Mouse (Mus musculus) hindbrain, embryonic 11.5 days (tissue): ENCODE results near the gene Katnal1. TPM values are rescaled to one million over a fixed set of nuclear protein-coding genes. Genes with fewer than 3 reads are reported as not detected.

Experiments
- ATAC-seq: fragments of 200-750 bp; cut with Nextera tagmentation; 2 replicates; pipeline ENCODE4 v1.8.0; 2017; ENCODE audit warnings: mild to moderate bottlenecking, moderate TSS enrichment, moderate library complexity; ENCODE audit not compliant: low FRiP score
- DNase-seq: peaks from one replicate; pipeline ENCODE4 v3.0.0-alpha.2; 2015; ENCODE audit warnings: low spot score
- H3K27ac ChIP-seq: fragments of 300-500 bp; sonication (generic); 2 replicates; pipeline ENCODE4 v1.5.1; 2014; ENCODE audit warnings: mild to moderate bottlenecking, low read depth, low read length
- H3K27me3 ChIP-seq: fragments of 300-500 bp; sonication (generic); 2 replicates; pipeline ENCODE4 v1.6.1; 2014; ENCODE audit warnings: mild to moderate bottlenecking, low read length, moderate library complexity, mixed read lengths; ENCODE audit not compliant: control insufficient read depth, insufficient read depth
- H3K36me3 ChIP-seq: fragments of 300-500 bp; sonication (generic); 2 replicates; pipeline ENCODE4 v1.6.1; 2014; ENCODE audit warnings: mild to moderate bottlenecking, low read length, moderate library complexity, mixed read lengths; ENCODE audit not compliant: control insufficient read depth, insufficient read depth
- H3K4me1 ChIP-seq: fragments of 300-500 bp; sonication (generic); replicated peaks from 2 replicates; pipeline ENCODE4 v1.6.1; 2014; ENCODE audit warnings: low read length, mixed read lengths; ENCODE audit not compliant: control insufficient read depth, insufficient read depth
- H3K4me2 ChIP-seq: fragments of 300-500 bp; sonication (generic); replicated peaks from 2 replicates; pipeline ENCODE4 v1.6.1; 2014; ENCODE audit warnings: mild to moderate bottlenecking, low read depth, low read length
- H3K4me3 ChIP-seq: fragments of 300-500 bp; sonication (generic); 2 replicates; pipeline ENCODE4 v1.5.1; 2014; ENCODE audit warnings: low read depth, low read length
- H3K9ac ChIP-seq: fragments of 300-500 bp; sonication (generic); 2 replicates; pipeline ENCODE4 v1.6.1; 2014; ENCODE audit warnings: low read depth, low read length
- H3K9me3 ChIP-seq: fragments of 300-500 bp; sonication (generic); 2 replicates; pipeline ENCODE4 v1.6.1; 2016; ENCODE audit warnings: low read length; ENCODE audit not compliant: control insufficient read depth
- WGBS: fragments of 180-500 bp; shearing (Covaris S2); extraction: QIAGEN DNeasy Blood & Tissue Kit; methylation state at CpG from one replicate; pipeline ENCODE4 v1.1.7; 2014; 5-methylcytosine and 5-hydroxymethylcytosine counted together
- polyA plus RNA-seq: library from polyadenylated mRNA; unstranded; fragments of >200 nt; fragmentation: Nextera tagmentation; extraction: Ambion mirVana; gene quantifications from 2 replicates; pipeline ENCODE4 v1.2.1, GENCODE M21; 2014

The Katnal1 gene
- polyA plus RNA-seq, 1 experiment from 2014 or later, result 32.1 TPM

DNA sequence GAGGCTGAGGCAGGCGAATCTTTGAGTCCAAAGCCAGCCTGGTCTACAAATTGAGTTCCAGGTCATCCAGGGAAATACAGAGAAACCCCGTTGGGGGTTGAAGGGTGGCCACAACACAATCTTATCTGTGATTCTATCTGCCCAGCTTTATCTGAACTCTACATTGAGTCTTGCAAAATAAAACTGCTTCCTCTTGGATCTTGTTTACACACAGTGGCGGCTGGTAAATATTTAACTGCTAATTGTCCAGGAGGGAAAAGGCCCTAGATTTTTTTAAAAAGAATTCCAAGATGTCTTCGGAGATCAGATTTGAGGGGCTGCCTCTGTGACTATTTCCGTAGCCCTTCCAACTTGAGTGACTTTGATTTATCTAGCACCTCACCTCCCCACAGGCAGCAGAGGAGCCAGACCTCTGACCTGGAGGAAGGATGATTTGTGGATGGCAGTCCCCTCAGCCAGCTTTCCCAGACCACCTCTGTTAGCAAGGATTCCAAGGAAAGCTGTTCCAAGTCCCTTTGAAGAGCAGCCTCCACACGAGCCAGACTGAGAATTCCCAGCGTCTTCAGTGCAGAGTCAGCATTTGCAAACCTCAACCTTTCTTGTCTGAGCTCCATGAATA, 39.9 kb upstream of the Katnal1 start:
- H3K27me3 ChIP-seq, result no peaks in the 10 kb centered on the region
- ATAC-seq (no peak), DNase-seq (no peak)
- H3K4me2 ChIP-seq, result no peak overlapping the region
- no peak overlapping the region for H3K4me3 ChIP-seq
- H3K27ac ChIP-seq, result no peak overlapping the region
- 67% methylated on average over 7 of the region's 7 CpGs for WGBS
- no peaks in the 10 kb centered on the region for H3K36me3 ChIP-seq
- H3K9me3 ChIP-seq, result no peaks in the 10 kb centered on the region
- no peak overlapping the region for H3K9ac ChIP-seq
- 0 out of 2 replicates have a peak, but pooled peaks cover 3% of the 10 kb centered on the region for H3K4me1 ChIP-seq

- no peak overlapping the region for H3K9ac ChIP-seq
- H3K9me3 ChIP-seq, result no peaks in the 10 kb centered on the region
- DNase-seq (no peak), ATAC-seq (no peak)
- no peaks in the 10 kb centered on the region for H3K27me3 ChIP-seq
- 74% methylated on average over 5 of the region's 5 CpGs for WGBS
- H3K4me3 ChIP-seq, result no peak overlapping the region
- no peak overlapping the region for H3K27ac ChIP-seq
- H3K36me3 ChIP-seq, result no peaks in the 10 kb centered on the region
- no peak overlapping the region for H3K4me2 ChIP-seq
- H3K4me1 ChIP-seq, result 0 out of 2 replicates have a peak, but pooled peaks cover 3% of the 10 kb centered on the region
Observed at GRCm38 (mm10) chr5:148968179-148968578, 39.1 kb upstream of the Katnal1 start.

DNA sequence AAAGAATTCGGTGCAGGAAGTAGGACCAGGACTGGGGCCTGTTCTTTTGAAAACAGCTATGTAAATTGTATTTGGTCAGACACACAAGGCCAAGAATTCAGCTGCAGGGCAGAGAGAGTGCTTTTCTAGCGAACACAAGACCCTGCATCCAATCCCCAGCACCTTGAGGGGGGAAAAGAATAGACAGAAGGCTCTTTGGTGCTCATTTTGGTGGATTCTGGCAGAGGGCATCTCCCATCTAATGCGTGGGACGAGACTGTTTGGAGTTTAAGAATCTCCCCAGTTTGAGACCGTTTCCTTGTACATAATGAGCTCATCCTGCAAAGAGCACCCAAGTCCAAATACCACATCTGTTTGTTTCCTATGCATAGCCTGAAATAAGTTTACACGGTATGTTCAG, 37.3 kb upstream of the Katnal1 start:
- Histone ChIP-seq H3K4me3 (no peak overlapping the region), H3K9me3 (no peaks in the 10 kb centered on the region), H3K27ac (no peak overlapping the region), H3K36me3 (no peaks in the 10 kb centered on the region), H3K4me2 (no peak overlapping the region), H3K4me1 (no peaks in the 10 kb centered on the region), H3K27me3 (no peaks in the 10 kb centered on the region), H3K9ac (no peak overlapping the region)
- ATAC-seq (no peak), DNase-seq (no peak)
- WGBS, result 75% methylated on average over 6 of the region's 6 CpGs

- DNase-seq (no peak), ATAC-seq (no peak)
- no peak overlapping the region for H3K4me3 ChIP-seq
- no peak overlapping the region for H3K9ac ChIP-seq
- H3K36me3 ChIP-seq, result no peaks in the 10 kb centered on the region
- H3K27ac ChIP-seq, result no peak overlapping the region
- no peaks in the 10 kb centered on the region for H3K27me3 ChIP-seq
- H3K9me3 ChIP-seq, result no peaks in the 10 kb centered on the region
- H3K4me2 ChIP-seq, result no peak overlapping the region
- no peaks in the 10 kb centered on the region for H3K4me1 ChIP-seq
- 37% methylated on average over 13 of the region's 13 CpGs for WGBS
Observed at GRCm38 (mm10) chr5:148965691-148966333, 36.7 kb upstream of the Katnal1 start.

DNA sequence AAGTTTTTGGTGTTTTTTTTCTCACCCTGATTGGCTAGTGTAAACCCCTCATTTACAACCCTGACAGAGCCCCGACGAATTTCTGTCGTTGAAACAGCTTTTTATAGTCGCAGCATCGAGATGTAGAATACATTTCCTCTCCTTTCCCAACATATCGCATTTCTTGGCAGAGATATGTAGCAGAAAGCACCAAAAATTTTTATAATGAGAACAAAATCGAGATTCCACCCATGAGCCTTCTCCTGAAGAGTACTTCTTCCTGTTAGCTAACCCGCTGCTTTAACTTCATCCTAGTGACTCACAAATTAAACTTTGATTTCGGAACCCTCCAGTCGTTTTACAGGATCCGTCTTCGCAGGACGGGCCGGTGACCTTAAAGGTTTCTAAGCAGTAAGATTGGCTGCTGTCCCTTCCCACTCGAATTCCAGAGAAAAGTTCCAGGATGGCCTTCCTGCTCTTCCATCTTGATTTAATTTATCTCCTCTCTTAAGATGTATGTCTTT, 36.0 kb upstream of the Katnal1 start:
- Histone ChIP-seq H3K27ac (no peak overlapping the region), H3K4me2 (no peak overlapping the region), H3K36me3 (no peaks in the 10 kb centered on the region), H3K4me1 (no peaks in the 10 kb centered on the region; the same call in 1 of the 2 replicates), H3K4me3 (no peak overlapping the region), H3K9ac (no peak overlapping the region), H3K9me3 (no peaks in the 10 kb centered on the region), H3K27me3 (no peaks in the 10 kb centered on the region)
- no peak for ATAC-seq
- WGBS, result 80% methylated on average over 15 of the region's 15 CpGs
- no peak for DNase-seq

DNA sequence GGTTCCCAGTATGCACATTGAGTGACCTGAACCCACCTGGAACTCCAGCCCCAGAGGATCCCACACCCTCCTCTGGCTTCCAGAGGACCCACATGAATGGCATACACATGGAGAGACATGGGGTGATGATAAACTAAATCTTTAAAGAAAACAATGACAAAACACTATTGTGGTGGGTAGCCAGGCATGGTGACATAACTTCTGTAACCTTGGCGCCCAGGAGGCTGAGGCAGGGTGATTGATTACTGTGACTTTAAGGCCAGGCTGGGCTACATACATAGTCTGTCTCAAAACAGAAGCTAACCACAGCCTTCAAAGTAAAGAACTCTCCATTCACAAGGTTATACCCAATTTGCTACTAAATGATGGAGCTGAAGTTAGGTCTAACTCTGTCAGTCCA, 35.1 kb upstream of the Katnal1 start:
- no peak overlapping the region for H3K4me3 ChIP-seq
- H3K4me2 ChIP-seq, result no peak overlapping the region
- peaks cover 1% of the 10 kb centered on the region for H3K4me1 ChIP-seq
- ATAC-seq (no peak), DNase-seq (no peak)
- 64% methylated on average over 1 of the region's 1 CpGs for WGBS
- no peak overlapping the region for H3K27ac ChIP-seq
- no peak overlapping the region for H3K9ac ChIP-seq
- H3K36me3 ChIP-seq, result no peaks in the 10 kb centered on the region
- no peaks in the 10 kb centered on the region for H3K9me3 ChIP-seq
- H3K27me3 ChIP-seq, result no peaks in the 10 kb centered on the region

DNA sequence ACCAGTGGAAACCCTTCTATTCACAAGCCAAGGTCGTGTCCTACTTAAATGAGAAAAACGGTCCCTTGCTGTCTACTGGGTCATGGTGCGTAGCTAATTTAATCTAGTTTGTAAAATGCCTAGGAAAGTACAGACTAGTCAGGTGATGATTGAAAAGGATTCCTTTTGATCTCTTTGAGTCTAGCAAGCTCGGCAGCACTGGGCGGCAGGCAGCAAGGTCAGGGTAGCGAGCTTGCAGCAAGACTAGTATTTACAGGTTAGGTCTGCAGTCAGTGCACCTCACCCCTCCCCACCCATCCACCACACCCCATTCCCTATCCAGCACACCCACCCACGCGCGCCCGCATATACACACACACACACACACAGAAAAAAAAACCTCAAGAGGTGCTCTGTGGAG, 31.1 kb upstream of the Katnal1 start:
- H3K9me3 ChIP-seq, result no peaks in the 10 kb centered on the region
- H3K36me3 ChIP-seq, result no peaks in the 10 kb centered on the region
- WGBS, result 53% methylated on average over 10 of the region's 10 CpGs
- H3K4me2 ChIP-seq, result no peak overlapping the region
- H3K9ac ChIP-seq, result no peak overlapping the region
- no peak for ATAC-seq
- DNase-seq, result no peak
- H3K27ac ChIP-seq, result no peak overlapping the region
- H3K4me3 ChIP-seq, result no peak overlapping the region
- H3K27me3 ChIP-seq, result no peaks in the 10 kb centered on the region
- peaks cover 3% of the 10 kb centered on the region for H3K4me1 ChIP-seq

DNA sequence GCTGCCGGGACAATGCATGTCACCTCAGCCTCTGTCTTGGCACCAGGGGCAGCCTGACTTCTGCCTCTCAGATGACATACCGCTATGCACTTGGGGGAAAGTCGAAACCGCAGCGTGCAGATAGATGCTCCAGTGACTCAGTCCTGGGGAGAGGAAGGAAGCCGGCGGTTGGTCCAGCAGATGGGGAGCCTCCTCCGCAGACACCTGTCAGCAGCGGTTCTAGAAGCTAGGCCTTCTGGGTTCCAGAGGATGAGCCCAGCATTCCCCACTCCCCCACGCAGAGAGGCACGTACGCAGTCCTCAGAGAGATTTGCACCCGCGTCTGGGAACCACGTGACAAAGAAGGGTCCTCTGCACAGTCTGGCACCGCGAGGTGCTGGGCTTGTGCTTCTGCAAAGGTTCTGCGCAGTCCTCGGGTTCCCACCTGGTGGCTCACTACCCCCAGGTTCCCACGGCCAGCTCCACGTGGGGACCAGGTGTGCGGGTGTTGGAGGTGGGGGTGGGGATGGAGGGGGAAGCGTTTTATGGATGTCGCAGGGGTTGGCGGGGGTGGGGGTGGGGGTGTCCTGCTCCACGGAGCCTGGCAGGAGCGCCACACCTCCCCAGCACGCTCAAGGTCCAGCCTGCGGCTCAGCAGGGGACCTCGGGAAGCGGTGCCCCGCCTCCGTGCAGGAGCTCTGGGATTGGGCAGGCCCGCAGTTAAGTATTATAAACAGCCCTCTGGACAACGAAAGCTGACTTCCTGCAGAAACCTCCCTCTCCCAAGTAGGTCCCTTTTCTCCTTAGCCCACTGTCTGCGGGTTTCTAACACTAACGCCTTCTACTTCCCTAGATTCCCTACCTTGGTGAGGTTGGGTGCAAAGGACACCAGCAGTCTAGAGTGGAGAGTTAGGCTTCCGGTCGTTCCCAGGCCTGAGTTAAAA, 30.2 kb upstream of the Katnal1 start:
- Histone ChIP-seq H3K4me1 (peaks cover 3% of the 10 kb centered on the region), H3K4me3 (peak overlapping the region; percentile 33), H3K9ac (peak overlapping the region; percentile 24), H3K36me3 (no peaks in the 10 kb centered on the region), H3K9me3 (no peaks in the 10 kb centered on the region), H3K4me2 (peak overlapping the region; percentile 76), H3K27me3 (no peaks in the 10 kb centered on the region), H3K27ac (no peak overlapping the region; the same call in 1 of the 2 replicates)
- peak; percentile 44 for DNase-seq
- 2% methylated on average over 39 of the region's 39 CpGs for WGBS
- ATAC-seq, result peak; percentile 80
